Mouse (Mus musculus) heart, embryonic 14.5 days (tissue): ENCODE measurements around the gene Lyrm7. TPM values are rescaled to one million over a fixed set of nuclear protein-coding genes. Genes with fewer than 3 reads are reported as not detected.

Source experiments
- ATAC-seq: fragments of 200-750 bp; cut with Nextera tagmentation; 2 replicates; pipeline ENCODE4 v1.8.0; 2017; ENCODE audit warnings: low read depth, moderate TSS enrichment; ENCODE audit not compliant: insufficient number of reproducible peaks, insufficient read depth, low FRiP score
- H3K27ac ChIP-seq, 2 experiments: fragments of 200-500 bp in 1 of 2; fragments of 300-500 bp in 1 of 2; sonication (generic) in 1 of 2; replicated peaks in 1 of 2; 2 replicates each; pipeline ENCODE4 v1.5.1; 2012 to 2014; ENCODE audit warnings: low read depth in 2 of 2, low read length in 2 of 2, control low read depth in 1 of 2, mild to moderate bottlenecking in 1 of 2, mixed read lengths in 1 of 2; ENCODE audit not compliant: control insufficient read depth in 1 of 2, insufficient read depth in 1 of 2
- H3K27me3 ChIP-seq: fragments of 300-500 bp; sonication (generic); 2 replicates; pipeline ENCODE4 v1.6.1; 2014; ENCODE audit warnings: mild to moderate bottlenecking, low read length, control low read depth; ENCODE audit not compliant: control insufficient read depth, insufficient read depth
- H3K36me3 ChIP-seq: fragments of 300-500 bp; sonication (generic); 2 replicates; pipeline ENCODE4 v1.6.1; 2014; ENCODE audit warnings: mild to moderate bottlenecking, control low read depth, low read length, mixed read lengths; ENCODE audit not compliant: control insufficient read depth, insufficient read depth
- H3K4me1 ChIP-seq, 2 experiments: fragments of 200-500 bp in 1 of 2; fragments of 300-500 bp in 1 of 2; sonication (generic) in 1 of 2; 2 replicates each; pipeline ENCODE4 v1.6.1; 2012 to 2014; ENCODE audit warnings: low read length in 2 of 2, control low read depth in 1 of 2, mixed read lengths in 1 of 2; ENCODE audit not compliant: control insufficient read depth in 2 of 2, insufficient read depth in 2 of 2
- H3K4me2 ChIP-seq: fragments of 300-500 bp; sonication (generic); 2 replicates; pipeline ENCODE4 v1.6.1; 2014; ENCODE audit warnings: mild to moderate bottlenecking, low read length
- H3K4me3 ChIP-seq, 2 experiments: fragments of 200-500 bp in 1 of 2; fragments of 300-500 bp in 1 of 2; sonication (generic) in 1 of 2; 2 replicates each; pipeline ENCODE4 v1.5.1; 2012 to 2014; ENCODE audit warnings: low read length in 2 of 2, mild to moderate bottlenecking in 2 of 2, control low read depth in 1 of 2, low read depth in 1 of 2, moderate library complexity in 1 of 2; ENCODE audit not compliant: control insufficient read depth in 1 of 2, insufficient read depth in 1 of 2
- H3K9ac ChIP-seq: fragments of 300-500 bp; sonication (generic); 2 replicates; pipeline ENCODE4 v1.6.1; 2014; ENCODE audit warnings: mild to moderate bottlenecking, low read length
- H3K9me3 ChIP-seq: fragments of 300-500 bp; sonication (generic); 2 replicates; pipeline ENCODE4 v1.6.1; 2016; ENCODE audit warnings: low read length, control low read depth; ENCODE audit not compliant: control insufficient read depth
- WGBS: fragments of 180-500 bp; shearing (Covaris S2); extraction: QIAGEN DNeasy Blood & Tissue Kit; methylation state at CpG from one replicate; pipeline ENCODE4 v1.1.7; 2014; 5-methylcytosine and 5-hydroxymethylcytosine counted together
- polyA plus RNA-seq: library from polyadenylated mRNA; unstranded; fragments of >200 nt; fragmentation: Nextera tagmentation; extraction: Ambion mirVana; gene quantifications from 2 replicates; pipeline ENCODE4 v1.2.1, GENCODE M21; 2014

The Lyrm7 gene
- polyA plus RNA-seq, 1 experiment from 2014 or later, result 17.5 TPM

DNA sequence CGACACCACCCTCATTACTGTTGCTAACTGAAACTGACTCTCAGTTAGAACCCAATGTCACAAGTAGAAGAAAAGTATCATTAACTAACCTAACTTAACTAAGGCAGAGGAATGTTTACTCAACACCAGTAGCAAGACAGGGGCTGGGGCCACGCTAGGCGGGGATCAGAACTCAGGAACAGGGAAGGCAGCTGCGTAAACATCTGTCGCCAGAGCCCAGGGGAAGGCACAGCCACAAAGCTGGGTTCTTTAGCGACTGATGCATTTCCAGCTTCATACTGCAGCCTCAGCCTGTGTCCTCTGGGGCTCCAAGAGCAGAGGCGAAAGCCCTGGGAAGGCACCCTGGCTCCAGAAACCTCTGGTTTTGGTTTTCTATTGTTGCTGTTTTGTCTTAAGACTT, 31.4 kb upstream of the Lyrm7 start:
- ATAC-seq, result no peak
- H3K4me2 ChIP-seq, result no peak overlapping the region
- H3K27ac ChIP-seq, result no peak overlapping the region
- H3K9me3 ChIP-seq, result no peaks in the 10 kb centered on the region
- no peak overlapping the region for H3K4me3 ChIP-seq
- H3K36me3 ChIP-seq, result no peaks in the 10 kb centered on the region
- H3K4me1 ChIP-seq, result no peaks in the 10 kb centered on the region
- H3K9ac ChIP-seq, result no peak overlapping the region
- no peaks in the 10 kb centered on the region for H3K27me3 ChIP-seq
- WGBS, result 63% methylated on average over 7 of the region's 7 CpGs

DNA sequence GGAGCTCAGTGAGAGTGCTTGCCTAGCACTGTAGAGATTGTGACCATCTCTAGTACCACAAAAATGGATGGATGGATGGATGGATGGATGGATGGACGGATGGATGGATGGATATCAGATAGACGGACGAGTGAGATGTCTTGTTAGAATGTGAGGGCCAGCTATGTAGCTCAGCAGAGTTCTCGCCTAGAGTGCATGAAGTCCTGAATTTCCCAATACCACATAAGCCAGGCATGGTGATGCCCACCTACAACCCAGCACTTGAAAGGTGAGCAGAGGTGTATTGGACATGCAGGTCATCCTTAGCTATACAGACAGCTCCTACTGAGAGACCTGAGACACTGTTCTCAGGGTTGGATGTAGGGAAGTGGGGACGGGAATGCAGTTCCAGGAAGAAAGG, 30.6 kb upstream of the Lyrm7 start:
- 86% methylated on average over 5 of the region's 5 CpGs for WGBS
- H3K27ac ChIP-seq, result no peak overlapping the region
- H3K36me3 ChIP-seq, result no peaks in the 10 kb centered on the region
- no peak for ATAC-seq
- H3K9me3 ChIP-seq, result no peaks in the 10 kb centered on the region
- no peak overlapping the region for H3K4me3 ChIP-seq
- no peaks in the 10 kb centered on the region for H3K27me3 ChIP-seq
- H3K4me1 ChIP-seq, result no peaks in the 10 kb centered on the region
- no peak overlapping the region for H3K9ac ChIP-seq
- no peak overlapping the region for H3K4me2 ChIP-seq

DNA sequence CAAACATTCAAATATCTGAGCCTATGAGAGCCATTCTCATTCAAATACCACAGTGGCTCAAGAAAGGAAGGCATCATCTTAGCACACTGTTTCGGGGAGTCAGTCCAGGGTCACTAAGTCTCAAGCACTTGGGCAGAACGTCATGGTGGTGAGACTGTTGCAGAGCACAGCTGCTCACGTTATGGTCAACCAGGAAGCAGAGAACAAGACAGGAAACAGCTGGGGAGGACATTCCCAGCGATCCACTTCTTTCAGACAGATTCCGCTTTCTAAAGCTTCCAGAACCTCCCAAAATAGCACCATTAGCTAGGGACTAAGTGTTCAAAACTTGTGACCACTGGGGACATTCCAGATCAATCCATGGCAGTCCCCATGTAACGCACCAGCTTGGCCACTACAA, 27.2 kb upstream of the Lyrm7 start:
- ATAC-seq, result no peak
- no peak overlapping the region for H3K27ac ChIP-seq
- no peaks in the 10 kb centered on the region for H3K9me3 ChIP-seq
- H3K4me2 ChIP-seq, result no peak overlapping the region
- no peaks in the 10 kb centered on the region for H3K36me3 ChIP-seq
- no peaks in the 10 kb centered on the region for H3K27me3 ChIP-seq
- WGBS, result 66% methylated on average over 6 of the region's 6 CpGs
- H3K4me3 ChIP-seq, result no peak overlapping the region
- no peak overlapping the region for H3K9ac ChIP-seq
- H3K4me1 ChIP-seq, result peaks cover 10% of the 10 kb centered on the region in 2 experiments

DNA sequence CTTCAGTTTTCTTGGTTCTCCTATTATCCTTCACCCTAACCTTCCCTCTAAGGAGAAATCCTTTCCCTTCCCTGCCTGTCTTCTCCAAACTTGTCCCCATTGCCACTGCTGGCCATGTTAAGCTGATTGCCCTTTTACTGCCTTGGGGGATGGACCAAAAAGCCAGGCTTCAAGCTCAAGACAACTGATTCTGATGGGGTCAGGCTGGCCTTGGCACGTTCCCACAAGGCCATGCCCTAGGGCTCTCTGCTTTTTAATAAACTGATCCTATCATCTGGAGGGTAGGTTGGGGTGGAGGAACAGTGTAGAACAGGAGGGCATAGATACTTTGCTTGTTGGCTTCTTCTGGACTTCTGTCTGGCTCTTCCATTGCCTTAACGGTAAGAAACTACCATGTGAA, 24.7 kb upstream of the Lyrm7 start:
- no peak for ATAC-seq
- Histone ChIP-seq H3K4me3 (no peak overlapping the region), H3K9ac (no peak overlapping the region), H3K4me1 (peaks cover 26 to 34% of the 10 kb centered on the region in 2 experiments), H3K36me3 (no peaks in the 10 kb centered on the region), H3K27me3 (no peaks in the 10 kb centered on the region), H3K4me2 (no peak overlapping the region; the same call in 1 of the 2 replicates), H3K9me3 (no peaks in the 10 kb centered on the region), H3K27ac (no peak overlapping the region)
- WGBS, result 92% methylated on average over 2 of the region's 2 CpGs

DNA sequence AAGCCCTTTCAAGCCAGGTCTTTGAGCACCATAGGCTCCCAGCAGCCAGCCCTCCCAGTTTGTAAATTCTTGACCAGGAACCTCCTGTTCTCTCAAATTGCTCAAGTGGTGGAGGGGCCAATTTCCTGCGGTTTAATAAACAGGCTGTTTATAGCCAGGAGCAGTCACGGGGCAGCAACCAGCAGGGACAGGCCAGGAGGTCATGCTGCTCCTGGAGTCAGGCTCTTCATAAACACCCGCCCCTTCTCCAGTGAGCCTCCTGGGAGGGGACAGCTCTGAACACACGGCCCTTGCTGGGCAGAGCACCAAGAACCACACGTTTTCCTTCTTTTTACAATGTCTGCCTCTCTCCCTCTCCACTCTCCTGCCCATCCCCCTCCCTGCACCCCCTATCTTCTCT, 24.2 kb upstream of the Lyrm7 start:
- Histone ChIP-seq H3K9me3 (no peaks in the 10 kb centered on the region), H3K4me1 (peaks cover 30 to 38% of the 10 kb centered on the region in 2 experiments), H3K27me3 (no peaks in the 10 kb centered on the region), H3K27ac (0 out of 4 replicates have a peak overlapping the region, but pooled peaks of 1 of the 2 experiments have one; percentile 2), H3K36me3 (no peaks in the 10 kb centered on the region), H3K9ac (no peak overlapping the region), H3K4me2 (no peak overlapping the region; the same call in 1 of the 2 replicates), H3K4me3 (no peak overlapping the region)
- ATAC-seq, result peak; percentile 52; the same call in 1 of the 2 replicates
- 12% methylated on average over 5 of the region's 5 CpGs for WGBS

- no peak for ATAC-seq
- no peak overlapping the region for H3K9ac ChIP-seq
- 87% methylated on average over 5 of the region's 5 CpGs for WGBS
- no peaks in the 10 kb centered on the region for H3K9me3 ChIP-seq
- no peaks in the 10 kb centered on the region for H3K27me3 ChIP-seq
- no peak overlapping the region for H3K4me3 ChIP-seq
- H3K27ac ChIP-seq, result 0 out of 4 replicates have a peak overlapping the region, but pooled peaks of 1 of the 2 experiments have one; percentile 2
- no peaks in the 10 kb centered on the region for H3K36me3 ChIP-seq
- no peak overlapping the region for H3K4me2 ChIP-seq
- peaks cover 33 to 43% of the 10 kb centered on the region in 2 experiments for H3K4me1 ChIP-seq
Measured at GRCm38 (mm10) chr11:54884197-54884828, 23.6 kb upstream of the Lyrm7 start.

DNA sequence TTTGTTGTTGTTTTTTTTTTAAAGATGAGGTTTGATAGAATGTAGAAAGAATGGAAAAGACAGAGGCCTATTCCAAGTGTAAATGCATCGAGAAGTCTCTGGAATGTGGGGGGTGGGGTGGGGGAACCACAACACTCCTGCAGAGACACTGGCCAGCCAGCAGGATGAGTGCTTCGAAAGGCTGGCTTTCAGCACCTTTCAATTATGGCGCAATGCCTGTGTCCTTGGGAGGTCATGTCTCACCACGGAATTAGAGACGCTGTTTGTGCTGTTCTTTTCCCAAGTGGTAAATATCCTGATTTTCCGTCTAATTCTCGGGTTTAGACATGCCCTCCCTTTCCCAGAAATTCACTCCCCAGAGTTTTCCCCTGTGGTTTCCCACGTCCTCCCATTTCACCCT, 22.0 kb upstream of the Lyrm7 start:
- Histone ChIP-seq H3K9ac (peak overlapping the region; percentile 54), H3K4me2 (no peak overlapping the region), H3K36me3 (no peaks in the 10 kb centered on the region), H3K27ac (peak overlapping the region; percentile 79 to 88), H3K4me3 (no peak overlapping the region), H3K27me3 (no peaks in the 10 kb centered on the region), H3K9me3 (no peaks in the 10 kb centered on the region), H3K4me1 (peaks cover 33 to 43% of the 10 kb centered on the region in 2 experiments)
- 9% methylated on average over 8 of the region's 8 CpGs for WGBS
- no peak for ATAC-seq

- peak overlapping the region; percentile 79 to 83 for H3K27ac ChIP-seq
- 0 out of 2 replicates have a peak overlapping the region, but pooled peaks have one; percentile 0 for H3K9ac ChIP-seq
- WGBS, result 2% methylated on average over 2 of the region's 2 CpGs
Measured at GRCm38 (mm10) chr11:54881051-54881474, 20.3 kb upstream of the Lyrm7 start.

More at GRCm38 (mm10) chr11:54881051-54881474, 20.3 kb upstream of the Lyrm7 start:
- Histone ChIP-seq H3K4me1 (peaks cover 33 to 43% of the 10 kb centered on the region in 2 experiments), H3K4me3 (no peak overlapping the region), H3K27me3 (no peaks in the 10 kb centered on the region), H3K36me3 (no peaks in the 10 kb centered on the region), H3K9me3 (no peaks in the 10 kb centered on the region), H3K4me2 (0 out of 2 replicates have a peak overlapping the region, but pooled peaks have one; percentile 1)
- ATAC-seq, result 0 out of 2 replicates have a peak, but pooled peaks have one; percentile 9
